Mouse (Mus musculus) heart, adult 18-20 months (tissue): ENCODE results near the gene Arl5c. TPM values are rescaled to one million over a fixed set of nuclear protein-coding genes. Genes with fewer than 3 reads are reported as not detected.

Experiments
- DNase-seq, 2 experiments: peaks; one replicate each; pipeline ENCODE4 v3.0.0; 2021 to 2022; ENCODE audit warnings: mixed read lengths in 1 of 2
- long read RNA-seq, 2 experiments: library from polyadenylated mRNA; stranded (forward); transcript quantifications; one replicate each; pipeline ENCODE4 v2.0.0; 2021
- total RNA-seq, 2 experiments: library from RNA; stranded (reverse); gene quantifications; 2 replicates each; pipeline ENCODE4 v1.2.3; 2021

The Arl5c gene
- total RNA-seq: 1 to 10 TPM in 1 of 2 experiments, not detected in 1; 1.1 TPM
- long read RNA-seq, experiment 1: 0 reads
- long read RNA-seq, experiment 2: 0 reads

DNA sequence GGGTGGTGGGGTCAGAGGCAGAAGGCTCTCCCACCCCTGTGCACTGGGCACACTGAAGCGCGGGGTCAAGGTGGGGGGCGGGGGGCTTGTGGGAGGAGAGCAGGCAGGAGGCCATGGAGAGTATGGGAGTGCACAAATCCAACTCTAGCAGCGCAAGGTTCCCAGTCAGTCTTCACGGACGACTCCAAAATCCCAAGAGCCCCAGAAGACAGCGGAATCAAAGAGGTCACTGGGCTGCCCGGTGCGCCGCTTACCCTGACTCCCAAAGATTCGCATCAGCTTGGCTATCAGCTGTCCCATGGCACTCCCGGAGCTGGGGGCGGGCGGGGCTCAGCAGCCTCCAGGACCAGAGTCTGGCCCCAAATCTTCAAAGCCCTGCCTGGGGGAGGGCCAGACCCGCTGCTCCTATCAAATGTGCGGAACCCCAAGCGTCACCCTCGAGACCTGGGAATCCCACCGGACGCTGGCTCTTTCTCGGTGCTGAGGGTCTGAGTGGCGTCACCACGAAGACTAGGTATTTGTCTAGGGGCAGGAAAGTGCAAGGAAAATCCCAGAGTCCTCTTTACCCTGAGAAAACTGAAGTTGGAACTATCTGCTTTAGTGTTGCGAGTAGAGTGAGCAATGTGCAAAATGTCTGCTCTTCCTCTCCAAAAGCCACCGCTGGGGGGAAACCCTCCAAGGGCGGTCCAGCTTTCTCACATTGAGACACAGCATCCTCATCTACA, at the start of gene Arl5c:
Gene Arl5c, minus strand, starts transcription at position 618 of the 725 bp plus-strand sequence.
- peak; percentile 66 to 69 for DNase-seq

DNA sequence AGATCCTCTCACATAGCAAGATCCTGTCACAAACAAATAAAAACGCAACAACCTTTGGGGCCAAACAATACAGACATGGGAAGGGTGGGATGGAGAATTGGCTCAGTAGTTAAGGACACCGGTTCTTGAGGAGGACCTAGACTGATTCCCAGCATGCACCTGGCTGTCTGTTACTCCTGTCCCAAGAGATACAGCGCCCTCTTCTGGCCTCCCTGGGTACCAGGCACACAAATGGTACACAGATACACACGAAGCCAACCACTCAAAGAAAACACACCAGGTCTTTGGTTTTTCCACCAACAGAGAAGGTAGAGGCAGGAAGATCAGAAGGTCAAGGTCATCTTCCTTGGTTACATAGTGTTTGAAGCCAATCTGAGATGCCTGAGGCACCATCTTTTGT, 49.6 kb upstream of the Arl5c start:
- DNase-seq: no peak

DNA sequence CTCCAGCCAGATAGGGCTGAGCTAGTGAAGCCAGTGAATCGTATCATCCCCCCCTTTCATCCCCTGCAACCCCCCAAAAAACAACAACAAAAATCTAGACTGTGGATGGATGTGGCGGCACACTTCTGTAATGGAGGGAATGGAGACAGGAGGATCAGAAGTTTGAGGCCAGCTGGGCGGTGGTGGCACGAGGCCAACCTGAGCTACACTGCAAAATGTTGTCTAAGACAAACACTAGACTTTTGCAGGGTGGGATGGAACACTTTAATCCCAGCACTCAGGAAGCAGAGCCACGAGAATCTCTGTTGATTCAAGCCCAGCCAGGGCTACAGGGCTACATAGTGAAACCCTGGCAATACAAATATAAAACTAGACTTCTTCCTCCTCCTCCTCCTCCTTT, 48.1 kb upstream of the Arl5c start:
- no peak for DNase-seq

DNA sequence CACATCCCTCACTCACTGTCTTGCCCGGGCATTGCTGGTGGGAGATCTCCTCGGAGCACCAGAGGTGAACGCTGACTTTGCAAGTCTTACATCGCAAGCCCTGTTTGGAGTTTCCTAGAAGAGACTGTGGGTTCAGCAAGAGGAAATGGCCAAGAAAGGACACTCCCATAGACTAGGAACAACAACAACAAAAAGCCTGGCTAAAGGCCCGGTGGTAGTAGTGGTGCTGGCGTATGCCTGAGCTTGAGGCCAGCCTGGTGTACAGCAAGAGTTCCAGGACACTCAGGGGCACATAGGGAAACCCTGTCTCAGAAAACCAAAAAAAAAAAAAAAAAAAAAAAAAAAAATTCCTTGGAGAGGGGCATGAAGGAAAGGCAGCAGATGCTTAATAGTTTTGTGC, 46.8 kb upstream of the Arl5c start:
- no peak for DNase-seq

DNA sequence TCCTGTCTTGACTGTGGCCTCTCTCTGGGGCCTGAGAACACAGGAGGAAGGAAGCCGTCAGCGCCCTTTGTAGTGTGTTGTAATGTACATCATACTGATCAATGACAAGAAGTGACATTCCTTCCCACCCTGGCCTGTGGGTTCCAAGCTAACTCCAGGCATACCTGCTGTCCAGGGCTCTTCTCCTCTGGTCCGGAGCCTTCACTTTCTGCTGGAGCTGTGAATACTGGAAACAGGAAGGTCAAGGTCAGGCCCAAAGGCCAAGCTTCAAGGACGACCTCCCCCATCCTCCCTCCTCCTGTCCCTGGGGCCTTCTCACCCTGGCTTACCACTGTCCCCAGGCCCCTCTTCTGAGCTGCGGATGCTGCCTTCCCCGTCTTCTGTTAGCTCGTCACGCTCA, 45.0 kb upstream of the Arl5c start:
- no peak for DNase-seq

DNA sequence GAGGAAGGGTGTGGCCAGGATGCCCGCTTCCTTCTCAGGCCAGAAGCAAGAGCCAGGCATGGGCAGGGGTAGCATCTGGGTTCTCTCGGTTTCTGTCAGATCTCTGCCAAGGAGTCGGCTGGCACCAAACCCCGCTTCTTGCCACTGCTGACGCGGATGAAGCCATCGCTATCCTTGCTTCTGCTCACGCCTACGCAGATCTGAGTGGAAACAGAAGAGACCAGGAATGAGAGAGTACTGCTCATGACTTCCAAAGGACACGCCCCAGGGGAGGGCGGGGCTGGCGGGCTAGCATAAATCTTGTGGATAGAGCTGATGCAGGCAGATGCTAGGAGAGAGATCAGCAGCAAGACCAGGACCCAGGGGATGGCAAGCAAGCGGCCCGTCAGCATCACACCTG, 41.9 kb upstream of the Arl5c start:
- DNase-seq: no peak

DNA sequence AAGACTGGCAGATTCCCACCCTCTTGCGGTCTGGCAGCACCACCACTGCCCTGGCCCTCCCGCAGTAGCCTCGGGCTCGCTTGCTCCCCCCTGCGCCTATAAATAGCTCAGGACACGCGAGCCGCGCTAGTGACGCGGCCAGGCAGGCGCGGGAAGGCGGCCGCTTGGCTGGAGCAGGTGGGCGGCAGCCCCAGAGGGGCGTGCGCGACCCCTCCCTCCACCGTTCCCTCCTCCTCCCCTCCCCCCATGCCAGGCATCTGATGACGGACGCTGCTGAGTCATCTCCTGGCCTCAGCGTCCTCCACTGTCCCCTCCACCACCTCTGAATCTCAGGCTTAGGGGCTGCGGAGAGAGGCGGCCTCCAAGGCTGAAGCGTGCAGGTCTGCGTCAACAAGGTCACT, 40.0 kb upstream of the Arl5c start:
- DNase-seq: peak; percentile 55 to 57

DNA sequence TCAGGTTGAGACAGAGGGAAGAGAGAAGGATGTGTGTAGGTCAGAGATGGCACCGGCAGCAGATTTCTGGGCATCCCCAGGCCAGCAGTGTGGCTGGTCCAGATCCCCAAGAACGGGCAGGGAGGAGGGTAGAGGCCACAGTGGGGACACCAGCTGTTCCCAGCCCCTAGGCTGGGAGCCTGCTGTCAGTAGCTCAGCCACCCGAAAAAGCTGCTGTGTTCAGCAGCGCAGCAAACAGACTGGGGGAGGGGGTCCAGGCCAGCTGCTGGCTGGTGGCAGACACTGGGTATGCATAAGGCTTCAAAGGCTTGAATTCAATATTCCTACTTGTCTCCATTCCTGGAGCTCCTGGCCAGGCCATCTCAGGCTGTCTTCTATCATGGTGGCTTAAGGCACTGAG, 38.9 kb upstream of the Arl5c start:
- DNase-seq: no peak

DNA sequence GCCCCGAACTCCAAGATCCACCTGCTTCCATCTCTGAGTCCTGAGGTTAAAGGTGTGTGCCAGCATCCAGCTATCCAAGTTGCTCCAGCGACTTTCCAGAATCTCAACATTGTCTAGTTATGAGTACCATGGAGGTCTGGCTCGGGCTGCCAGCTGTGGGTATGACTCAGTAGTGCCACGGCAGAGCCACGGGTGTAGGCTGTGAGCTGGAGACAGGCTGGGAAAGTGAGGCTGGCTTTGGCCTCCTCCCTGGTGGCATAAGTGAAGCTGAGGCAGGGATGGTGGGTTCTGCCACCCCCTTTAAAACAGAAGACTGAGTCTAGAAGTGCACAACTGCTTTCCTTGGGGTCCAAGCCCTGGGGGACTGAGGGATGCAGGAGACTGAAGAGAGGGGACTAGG, 38.1 kb upstream of the Arl5c start:
- DNase-seq: no peak

DNA sequence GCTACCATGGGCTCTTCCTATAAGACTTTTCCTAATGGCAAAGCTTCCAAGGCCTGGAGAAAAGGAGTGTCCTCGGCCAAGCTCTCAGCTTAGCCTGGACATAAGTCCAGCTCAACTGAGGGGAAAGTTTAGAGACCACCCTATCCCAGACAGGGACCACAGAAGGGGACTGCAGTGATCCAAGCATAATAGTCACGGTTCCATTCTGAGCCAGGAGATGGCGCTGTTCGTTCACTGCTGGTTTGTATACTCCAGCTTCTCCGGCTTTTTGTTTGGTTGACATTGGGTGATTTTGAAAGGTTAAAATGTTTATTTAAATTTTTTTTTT, 35.4 kb upstream of the Arl5c start:
- peak; percentile 61 to 91 for DNase-seq

DNA sequence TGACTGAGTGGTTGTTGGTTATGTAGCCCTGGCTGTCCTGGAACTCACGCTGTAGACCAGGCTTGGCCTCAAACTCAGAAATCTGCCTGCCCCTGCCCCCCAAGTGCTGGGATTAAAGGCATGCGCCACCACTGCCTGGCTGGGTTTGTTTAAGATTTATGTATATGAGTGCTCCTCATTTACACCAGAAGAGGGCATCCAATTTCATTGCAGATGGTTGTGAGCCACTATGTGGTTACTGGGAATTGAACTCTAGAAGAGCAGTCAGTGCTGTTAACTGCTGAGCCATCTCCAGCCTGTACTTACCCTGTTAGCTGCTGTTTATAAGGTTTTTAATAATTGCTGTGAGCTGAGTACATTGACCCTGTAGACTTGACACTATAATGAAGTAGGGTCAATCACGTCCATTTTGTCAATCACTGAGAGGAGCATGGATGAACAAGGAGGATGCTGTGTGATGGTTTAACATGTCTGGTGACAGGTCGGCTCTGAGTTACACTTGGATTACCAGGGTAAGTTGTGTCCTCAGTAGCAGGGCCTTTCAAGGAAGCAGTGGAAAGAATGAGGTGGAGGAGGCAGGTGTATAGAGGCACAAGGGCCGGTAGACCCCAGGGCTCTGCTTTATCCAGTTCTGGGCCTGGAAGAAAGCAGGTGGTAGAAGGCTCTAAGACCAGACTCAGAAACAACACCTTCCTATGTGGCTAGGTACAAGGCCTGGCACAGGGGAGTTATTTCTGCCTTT, 34.9 kb upstream of the Arl5c start:
- DNase-seq: no peak

DNA sequence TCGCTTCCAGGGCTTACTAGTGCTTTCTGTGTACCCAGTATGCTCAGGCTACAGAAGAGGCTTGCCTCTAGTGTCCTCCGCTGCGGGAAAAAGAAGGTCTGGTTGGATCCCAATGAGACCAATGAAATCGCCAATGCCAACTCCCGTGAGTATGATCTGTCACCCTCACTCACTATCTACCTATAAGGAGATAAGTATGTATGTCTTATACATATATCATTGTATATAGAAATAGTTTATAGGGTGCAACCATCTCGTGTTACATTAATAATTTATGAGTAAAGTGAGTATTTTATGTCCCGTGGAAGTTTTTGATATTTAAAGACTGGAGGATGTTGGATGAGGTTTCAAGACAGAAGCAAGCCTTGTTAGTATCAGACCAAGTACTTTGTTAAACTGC, 31.8 kb upstream of the Arl5c start:
- no peak for DNase-seq

DNA sequence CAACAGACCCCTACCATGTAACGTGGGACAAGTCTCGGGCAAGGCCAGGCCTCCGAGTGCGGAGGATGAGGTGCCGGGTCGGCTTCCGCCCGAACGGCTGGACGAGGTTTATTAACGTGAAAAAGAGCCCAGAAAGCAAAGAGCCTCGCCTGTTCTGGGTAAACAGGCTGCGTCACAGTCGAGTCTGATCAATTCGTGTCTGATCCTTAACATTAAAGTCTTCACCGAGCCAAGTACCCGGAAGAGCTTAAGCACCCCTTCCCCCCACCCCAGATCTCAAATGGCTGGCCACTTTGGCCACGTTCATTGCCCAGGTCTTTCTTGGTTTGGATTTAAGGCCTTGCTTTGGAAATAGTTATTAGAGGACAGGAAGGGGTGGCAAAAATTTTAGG, 31.3 kb upstream of the Arl5c start:
- DNase-seq: no peak

DNA sequence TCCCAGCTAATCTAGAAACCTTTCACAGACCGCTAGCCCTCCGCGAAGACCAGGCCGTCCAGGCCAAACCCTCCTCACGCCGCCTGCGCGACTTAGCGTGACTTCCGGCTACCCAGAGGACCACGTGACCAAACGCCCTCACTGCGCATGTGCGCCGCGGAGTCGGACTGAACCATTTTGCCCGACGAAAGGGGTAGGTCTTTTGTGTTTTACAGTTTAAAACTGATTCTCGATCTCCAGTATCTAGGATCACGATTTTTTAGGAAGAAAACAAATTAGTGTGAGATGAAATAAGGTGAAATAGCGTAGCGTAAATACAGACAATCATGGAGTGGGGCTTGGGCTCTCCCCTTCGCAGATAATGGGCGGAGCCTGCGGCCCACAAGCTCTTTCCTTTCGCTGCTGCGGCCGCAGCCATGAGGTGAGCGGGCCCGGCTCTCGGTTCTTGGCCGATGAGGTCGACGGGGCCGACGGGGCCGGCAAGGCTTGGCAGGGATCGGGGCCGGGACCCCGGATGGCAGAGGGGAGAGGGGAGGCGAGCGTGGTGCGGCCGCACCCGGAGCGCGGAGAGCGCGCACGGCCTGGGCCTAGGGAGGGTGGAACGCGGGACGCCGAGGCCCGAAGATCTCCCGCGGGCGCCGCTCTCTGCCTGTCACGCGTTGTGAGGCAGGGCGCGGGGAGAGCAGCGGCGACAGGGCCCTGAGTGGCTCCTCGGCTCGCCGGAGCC, 30.8 kb upstream of the Arl5c start, which contains the start of gene Rpl19:
Gene Rpl19, plus strand, starts transcription at position 141 of the 727 bp plus-strand sequence.
- peak; percentile 92 to 96 for DNase-seq

DNA sequence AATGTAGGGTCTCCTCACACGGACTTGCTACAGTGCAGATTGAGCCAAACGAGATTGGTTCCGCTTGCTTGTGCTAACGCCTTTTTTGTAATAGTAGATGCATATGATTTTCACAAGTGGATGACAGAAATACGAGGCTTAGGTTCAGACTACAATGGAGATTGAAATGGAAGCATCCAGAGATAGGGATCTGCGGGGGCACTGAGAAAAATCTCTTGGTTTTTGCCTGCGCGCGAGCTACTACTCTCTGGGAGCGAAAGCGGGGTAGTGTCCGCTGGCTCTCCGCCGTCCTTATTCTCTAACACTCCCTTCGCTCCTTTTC, 30.2 kb upstream of the Arl5c start:
- DNase-seq: no peak

DNA sequence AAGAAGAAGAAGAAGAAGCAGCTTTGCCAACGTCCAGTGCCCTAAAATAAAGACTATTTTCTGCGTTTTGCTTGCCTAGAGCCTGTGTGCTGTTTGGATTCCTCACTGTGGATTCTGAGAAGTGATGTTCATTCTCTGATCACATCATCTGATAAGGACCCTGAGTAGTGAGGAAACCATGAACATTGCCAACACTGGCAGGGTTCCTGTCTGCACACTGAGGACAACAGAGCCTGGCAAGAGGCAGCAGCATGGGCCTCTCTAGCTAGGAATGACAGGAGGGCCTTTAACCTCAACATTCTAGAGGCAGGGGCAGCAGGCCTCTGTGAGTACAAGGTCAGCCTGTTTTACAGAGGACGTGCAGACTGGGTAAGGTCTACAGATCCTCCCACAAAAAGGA, 28.5 kb upstream of the Arl5c start:
- no peak for DNase-seq

DNA sequence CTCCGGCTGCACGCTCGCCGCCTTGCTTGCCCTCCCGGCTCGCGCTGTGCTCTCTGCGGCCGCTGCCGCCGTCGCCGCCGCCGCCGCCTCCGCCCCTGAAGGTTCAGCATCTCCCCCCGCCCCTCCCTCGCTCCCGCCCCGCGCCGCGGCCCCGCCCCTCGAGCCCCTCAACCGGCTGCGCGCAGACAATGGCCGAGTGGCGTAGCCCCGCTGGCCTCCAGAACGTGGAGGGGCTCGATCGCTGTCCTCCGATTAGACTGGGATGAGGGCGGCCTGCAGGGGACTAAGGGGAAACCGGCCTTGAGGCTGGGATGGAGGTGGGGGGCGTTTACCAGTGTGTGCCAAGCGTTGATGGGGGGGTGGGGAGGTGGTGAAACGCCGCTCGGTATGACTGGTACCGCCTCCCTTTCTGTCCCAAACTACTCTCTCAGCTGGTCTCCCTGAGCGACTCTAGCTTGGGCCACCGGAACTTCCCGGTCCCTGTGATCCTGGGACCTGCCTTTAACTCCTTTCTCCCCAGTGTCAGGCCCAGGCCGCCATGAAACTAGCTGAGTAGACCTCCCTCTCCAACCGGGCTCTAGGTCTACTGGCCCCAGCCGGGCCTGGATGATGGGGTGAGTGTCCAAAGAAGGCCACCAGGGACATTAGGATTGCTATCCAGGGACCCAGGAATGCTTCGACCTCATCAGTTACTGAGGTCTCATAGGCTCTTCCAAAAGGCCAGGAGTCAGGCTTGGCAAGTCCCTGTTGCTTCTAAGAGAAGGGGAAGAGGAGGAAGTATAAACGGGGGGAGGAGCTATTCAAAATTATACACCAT, 26.8 kb upstream of the Arl5c start, which contains the start of gene Cacnb1:
Gene Cacnb1, minus strand, starts transcription at position 480 of the 817 bp plus-strand sequence.
- DNase-seq: peak; percentile 69 to 76

DNA sequence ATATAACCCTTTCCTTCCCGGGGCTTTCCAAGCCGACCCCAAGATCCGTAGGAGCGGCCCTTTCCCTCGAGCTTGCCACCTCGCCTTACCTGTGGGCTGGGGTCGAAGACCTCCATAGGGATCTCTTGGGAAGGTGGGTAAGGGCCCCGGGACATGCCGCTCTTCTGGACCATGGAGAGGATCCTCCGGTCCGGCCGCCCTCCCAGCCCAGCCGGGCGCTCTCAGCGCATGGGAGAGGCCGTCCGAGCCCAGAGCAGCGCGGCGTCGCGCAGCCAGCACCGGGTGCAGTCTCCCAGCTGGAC, 26.2 kb upstream of the Arl5c start:
- DNase-seq: no peak

DNA sequence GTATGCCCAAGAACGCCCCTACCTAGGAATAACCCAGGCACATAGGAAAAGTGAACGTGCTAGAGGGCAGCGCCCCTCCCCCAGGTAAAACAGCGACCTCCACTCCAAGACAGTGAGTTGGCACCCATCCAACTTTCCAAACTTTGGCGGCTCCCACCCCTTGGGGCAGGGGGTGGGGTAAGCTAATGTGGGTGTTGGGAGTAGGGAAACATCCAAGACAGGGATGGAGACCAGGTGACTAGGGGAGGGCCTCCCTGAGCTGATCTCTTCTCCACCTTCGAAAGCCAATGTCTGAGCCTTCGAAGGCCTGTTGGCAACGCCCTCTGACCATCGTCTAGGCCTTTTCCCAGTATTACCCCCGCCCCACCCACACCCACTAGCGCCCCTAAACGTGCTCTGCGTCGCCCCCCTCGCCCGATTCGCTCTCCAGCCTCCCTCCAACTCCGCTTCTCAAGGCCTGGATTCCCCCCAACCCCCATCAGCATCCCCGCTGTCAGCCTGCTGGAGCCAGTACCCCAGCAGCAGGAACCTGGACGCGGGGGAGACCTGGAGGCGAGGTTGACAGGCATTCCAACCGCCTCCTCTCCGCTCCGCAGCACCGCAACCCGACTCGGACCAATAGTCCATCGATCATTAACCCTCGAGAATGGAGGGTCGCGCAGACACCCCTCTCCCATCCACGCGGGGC, 25.7 kb upstream of the Arl5c start:
- DNase-seq: peak in 1 of 2 experiments; percentile 40

DNA sequence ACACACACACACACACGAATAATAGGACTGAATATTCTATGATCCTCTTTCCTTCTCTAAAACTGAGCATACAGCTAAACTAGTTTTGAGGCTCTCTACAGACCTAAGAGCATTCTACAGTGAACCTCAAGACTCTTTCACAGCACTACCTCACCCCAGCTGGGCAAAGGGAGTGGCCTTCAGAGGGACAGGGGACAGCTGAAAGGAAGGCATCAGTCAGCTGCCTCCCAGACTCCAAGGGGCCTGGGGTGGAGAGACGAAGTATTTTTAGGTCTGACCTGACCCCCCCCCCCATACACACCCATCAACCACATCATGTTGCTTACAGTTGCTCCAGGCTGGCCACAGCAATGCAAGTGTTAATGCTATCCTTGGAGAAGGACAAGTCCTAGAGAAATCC, 25.1 kb upstream of the Arl5c start:
- no peak for DNase-seq

DNA sequence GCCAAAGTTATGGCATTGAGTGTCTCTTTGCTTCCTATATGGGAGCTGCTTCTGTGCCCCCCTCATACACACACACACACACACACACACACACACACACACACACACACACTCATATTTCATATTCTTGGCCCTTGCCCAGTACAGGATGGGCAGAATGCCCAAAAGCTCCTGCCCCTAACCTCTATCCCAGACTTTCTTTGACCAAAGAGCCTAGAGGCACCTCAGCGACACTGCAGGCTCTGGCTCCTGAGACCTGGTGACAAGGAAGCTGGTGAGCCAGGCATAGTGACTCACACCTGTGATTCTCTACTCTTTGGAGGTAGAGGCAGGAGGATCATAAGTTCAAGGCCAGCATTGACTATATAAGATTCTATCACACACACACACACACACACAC, 24.7 kb upstream of the Arl5c start:
- DNase-seq: no peak
